Mouse (Mus musculus): ENCODE data around the gene Map6. TPM values are rescaled to one million over a fixed set of nuclear protein-coding genes. Genes with fewer than 3 reads are reported as not detected.

Gene Map6
- total RNA-seq, 2 experiments from 2014 or later = not detected

DNA sequence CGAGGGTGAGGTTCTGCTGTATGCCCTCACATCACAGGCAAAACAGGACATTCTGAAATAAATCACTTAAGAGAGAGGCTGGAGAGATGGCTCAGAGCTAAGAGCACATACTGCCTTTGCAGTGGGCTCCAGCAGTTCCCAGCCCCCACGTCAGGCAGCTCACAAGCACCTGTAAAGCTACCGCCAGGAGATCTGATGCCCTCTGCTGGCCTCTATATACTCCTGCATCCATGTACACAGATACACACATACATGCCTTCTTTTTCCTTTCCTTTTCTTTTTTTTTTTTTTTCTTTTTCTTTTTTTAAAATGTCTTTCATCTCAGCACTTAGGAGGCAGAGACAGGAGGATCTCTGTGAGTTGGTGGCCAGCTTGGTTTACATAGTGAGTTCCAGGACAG, 5.3 kb upstream of the Map6 start:
- ATAC-seq (replicated peaks; ENCODE audit: poor library complexity, severe bottlenecking) = no peak

DNA sequence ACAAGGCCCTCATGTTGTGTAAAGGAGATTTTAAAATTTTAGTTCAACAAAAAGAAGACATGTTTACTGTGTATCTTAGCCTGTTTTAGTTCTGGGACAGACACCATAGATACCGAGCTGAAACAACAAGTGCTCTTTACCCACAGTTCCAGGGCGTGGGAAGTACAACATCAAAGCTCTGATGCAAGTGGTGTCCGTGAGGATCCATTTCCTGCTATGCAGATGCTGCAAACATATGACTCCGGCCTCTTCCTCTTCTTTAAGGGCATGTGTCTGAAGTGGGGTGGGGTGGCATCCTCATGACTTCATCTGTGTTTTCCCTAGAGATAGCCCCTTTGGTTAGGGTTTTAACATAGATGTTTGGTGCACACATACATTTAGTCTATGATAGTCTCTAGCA, 3.7 kb upstream of the Map6 start:
- ATAC-seq (replicated peaks; ENCODE audit: poor library complexity, severe bottlenecking) = peak; percentile 63; the same call in 1 of the 2 replicates

DNA sequence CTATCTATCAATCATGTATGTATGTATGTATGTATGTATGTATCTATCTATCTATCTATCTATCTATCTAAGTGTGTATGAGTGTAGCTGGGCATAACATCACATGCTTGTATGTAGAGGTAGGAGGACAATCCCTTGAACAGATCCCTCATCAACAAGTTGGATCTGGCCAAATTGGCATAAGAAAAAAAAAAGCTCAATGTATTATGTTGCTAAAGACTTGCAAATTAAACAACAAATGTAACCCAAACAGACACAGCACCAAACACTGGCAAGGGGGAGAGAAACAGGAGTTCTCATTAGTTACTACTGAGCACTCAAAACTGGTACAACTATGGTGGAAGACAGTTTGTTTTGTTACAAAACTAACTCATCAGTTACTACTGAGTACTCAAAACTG, 2.6 kb upstream of the Map6 start:
- no peak for ATAC-seq (replicated peaks; ENCODE audit: poor library complexity, severe bottlenecking)

DNA sequence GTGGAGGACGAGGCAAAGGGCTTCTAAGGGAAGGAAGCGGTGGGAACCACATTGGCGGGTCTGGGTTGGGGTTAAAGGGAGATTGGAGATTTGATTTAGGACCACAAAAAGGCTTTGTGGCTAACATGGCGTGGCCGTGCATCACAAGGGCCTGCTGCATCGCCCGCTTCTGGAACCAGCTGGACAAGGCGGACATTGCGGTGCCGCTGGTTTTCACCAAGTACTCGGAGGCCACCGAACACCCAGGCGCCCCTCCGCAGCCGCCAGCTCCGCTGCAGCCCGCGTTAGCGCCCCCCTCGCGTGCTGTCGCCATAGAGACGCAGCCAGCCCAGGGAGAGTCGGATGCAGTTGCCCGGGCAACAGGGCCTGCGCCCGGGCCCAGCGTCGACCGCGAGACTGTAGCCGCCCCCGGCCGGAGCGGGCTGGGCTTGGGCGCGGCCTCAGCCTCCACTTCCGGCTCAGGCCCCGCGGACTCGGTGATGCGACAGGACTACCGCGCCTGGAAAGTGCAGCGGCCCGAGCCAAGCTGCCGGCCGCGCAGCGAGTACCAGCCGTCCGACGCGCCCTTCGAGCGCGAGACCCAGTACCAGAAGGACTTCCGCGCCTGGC, 754 bp downstream of the Map6 start:
- ATAC-seq (replicated peaks; ENCODE audit: poor library complexity, severe bottlenecking) = peak; percentile 57

DNA sequence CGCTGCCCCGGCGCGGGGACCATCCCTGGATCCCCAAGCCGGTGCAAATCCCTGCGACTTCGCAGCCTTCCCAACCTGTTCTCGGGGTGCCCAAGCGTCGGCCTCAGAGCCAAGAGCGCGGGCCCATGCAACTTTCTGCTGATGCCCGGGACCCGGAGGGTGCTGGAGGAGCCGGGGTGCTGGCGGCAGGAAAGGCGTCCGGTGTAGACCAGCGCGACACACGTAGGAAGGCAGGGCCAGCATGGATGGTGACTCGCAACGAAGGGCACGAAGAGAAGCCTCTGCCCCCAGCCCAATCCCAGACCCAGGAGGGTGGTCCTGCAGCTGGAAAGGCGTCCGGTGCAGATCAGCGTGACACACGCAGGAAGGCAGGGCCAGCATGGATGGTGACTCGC, 1.3 kb downstream of the Map6 start:
- no peak for ATAC-seq (replicated peaks; ENCODE audit: poor library complexity, severe bottlenecking)

DNA sequence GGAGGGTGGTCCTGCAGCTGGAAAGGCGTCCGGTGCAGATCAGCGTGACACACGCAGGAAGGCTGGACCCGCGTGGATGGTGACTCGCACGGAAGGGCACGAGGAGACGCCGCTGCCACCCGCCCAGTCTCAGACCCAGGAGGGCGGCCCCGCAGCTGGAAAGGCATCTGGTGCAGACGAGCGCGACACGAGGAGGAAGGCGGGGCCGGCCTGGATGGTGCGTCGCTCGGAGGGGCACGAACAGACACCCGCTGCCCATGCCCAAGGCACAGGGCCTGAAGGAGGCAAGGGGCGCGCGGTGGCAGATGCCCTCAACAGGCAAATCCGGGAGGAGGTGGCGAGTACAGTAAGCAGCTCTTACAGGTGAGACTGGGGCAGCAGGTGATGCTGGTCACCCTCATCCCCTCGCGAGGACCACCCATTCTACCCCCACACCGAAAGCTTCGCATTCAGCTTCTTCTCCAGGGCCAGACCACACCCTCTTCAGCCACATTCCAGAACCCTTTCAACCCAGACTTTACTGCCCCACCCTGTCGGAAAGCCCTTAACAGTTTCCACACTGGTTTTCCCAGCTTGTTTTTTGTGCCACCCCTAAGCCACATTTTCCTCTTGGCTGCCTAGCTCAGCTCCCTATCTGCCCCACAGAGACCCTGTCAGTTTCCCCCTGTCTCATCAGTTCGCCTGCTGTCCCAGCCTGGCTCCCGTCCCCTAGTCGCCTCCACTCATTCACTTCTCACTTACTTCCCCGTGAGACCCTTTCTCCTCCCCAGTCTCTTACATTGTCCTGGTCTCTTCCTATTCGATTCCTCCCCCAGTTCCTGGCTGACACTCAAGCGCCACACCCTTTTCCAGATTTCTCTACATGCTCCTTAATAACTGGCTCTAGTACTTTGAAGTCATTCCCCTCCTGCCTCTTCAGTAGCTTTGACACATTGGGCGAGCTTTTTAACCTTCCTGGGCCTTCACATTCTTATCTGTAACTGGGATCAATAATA, 2.0 kb downstream of the Map6 start:
- peak; percentile 51 for ATAC-seq (replicated peaks; ENCODE audit: poor library complexity, severe bottlenecking)

DNA sequence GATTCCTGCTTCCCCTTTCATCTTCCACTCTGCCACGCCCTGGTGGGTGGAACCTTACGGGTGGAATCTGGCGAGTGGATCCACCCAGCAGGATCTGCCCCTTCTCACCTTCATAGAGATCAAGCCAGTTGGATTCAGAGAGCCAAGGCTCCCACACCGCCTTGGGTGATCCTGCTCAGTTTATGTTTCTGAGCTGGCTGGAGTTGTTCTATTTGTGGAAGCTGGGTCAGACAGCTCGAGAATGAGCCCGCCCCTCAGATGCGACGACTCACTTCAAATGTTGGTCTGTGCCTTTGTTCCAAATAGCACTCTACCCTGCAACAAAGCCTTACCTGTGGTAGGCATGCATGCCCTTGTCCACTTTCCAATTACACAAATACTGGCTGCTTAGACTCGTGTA, 4.4 kb downstream of the Map6 start:
- ATAC-seq (replicated peaks; ENCODE audit: poor library complexity, severe bottlenecking) = no peak

DNA sequence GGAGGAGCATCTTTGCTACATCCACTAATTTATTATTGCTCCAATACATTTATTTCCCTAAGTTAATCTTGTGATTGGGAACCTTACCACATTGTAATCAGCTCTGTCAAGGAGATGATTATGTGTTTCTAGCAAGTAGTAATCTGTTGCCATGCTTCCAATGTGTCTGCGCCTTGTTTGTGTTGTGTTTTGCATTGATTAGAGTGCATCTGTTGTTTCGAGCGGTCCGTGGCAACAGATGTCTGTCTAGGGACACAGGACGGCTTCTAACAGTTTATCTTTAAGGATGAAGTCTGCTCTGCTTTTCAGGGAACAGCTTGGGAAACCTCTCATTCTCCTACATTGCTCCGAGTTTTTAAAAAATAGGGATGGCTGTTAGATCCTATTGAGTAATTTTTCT, 7.9 kb downstream of the Map6 start:
- no peak for ATAC-seq (replicated peaks; ENCODE audit: poor library complexity, severe bottlenecking)

DNA sequence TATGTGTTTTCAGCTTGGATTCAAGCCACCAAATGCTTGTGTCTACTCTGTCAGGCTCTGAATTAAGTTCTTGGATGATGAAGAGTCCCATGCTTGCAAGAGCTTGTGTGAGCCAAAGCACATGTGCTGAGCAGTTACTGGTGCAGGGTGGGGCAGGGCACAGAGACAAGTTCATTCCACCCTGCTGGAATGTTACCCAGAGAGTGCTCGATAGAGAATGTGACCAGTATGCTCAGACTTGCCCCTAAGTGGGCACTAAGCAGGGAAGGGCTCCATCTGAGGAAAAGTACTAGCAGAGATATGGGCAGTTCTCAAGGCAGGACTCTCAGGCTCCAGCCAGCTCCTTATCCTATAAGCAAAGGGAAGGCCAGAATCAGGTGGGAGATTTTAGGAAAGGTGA, 9.4 kb downstream of the Map6 start:
- ATAC-seq (replicated peaks; ENCODE audit: poor library complexity, severe bottlenecking) = no peak

DNA sequence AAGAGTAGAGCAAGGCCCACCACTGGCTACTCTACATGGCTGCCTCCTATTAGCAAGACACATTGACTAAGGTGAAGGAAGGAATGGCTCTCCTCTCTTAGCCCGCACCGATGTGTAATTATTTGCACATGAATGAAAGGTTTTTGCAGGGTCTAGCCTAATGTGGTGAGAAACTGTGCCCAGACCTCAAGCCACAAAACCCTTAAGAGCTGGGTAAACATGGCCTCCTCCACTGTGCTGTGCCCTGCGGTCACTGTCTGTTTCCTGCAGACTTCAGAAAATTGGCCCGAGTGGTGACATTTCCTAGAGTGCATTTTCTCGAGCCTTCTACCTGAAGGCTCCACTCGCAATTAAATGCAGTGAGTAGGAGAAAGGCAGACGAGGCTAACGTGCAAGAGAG, 11.1 kb downstream of the Map6 start:
- ATAC-seq (replicated peaks; ENCODE audit: poor library complexity, severe bottlenecking) = peak; percentile 22; the same call in 1 of the 2 replicates

DNA sequence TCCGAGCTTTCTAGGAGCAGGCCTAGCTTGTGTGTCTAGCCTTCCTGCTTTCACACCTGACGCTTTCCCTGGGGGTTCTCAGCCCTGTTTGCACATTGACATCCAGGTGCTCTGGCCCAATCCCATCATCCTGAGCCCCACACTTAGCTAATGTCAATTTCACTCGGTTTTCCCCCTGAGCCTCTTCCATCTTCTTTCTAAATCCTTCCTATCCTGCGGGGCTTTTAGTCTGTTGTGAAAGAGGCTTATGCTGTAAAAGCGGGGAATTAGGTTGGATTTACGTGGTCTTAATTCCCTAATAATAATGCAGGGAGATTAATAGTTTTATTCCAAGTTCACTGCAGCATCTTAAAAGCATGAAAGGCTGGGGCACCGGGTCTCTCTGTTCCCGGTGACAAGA, 12.3 kb downstream of the Map6 start:
- ATAC-seq (replicated peaks; ENCODE audit: poor library complexity, severe bottlenecking) = no peak

DNA sequence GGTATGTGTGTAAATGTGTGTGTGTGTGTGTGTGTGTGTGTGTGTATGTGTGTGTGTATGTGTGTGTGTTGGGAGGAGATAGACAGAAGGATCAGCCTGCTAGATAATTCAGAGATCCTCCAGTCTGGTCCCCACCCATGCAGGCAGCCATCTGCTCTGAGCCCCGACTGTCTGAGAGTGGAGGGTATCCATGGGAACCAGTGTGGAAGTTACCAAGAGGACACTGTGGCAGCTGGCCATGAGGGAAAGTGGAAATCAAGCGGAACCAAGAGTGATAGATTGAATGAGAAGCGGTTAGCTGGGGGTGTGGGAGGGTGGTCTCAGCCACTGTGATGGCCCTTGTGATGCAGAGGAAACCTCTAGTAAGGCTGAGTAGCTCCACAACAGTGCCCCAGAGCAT, 20.0 kb downstream of the Map6 start:
- ATAC-seq (replicated peaks; ENCODE audit: poor library complexity, severe bottlenecking) = no peak

DNA sequence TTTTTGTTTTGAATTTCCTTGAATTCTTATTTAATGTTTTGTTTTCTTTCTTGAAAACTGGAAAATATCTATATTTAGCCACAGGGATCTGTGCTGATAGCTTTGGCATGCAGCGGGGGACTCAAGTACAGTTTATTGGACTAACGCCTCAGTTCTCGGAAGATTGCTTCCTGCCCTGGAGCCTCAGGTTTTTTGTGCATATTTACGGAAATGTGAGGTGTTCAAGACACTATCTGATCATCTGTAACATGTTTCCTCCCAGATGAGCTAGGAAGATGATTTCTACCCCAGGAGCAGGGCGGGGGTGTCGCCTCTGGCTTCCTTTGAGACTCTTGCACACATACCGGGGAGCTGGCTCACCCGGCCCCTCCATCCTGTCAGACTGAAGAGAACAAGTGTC, 22.8 kb downstream of the Map6 start:
- no peak for ATAC-seq (replicated peaks; ENCODE audit: poor library complexity, severe bottlenecking)

DNA sequence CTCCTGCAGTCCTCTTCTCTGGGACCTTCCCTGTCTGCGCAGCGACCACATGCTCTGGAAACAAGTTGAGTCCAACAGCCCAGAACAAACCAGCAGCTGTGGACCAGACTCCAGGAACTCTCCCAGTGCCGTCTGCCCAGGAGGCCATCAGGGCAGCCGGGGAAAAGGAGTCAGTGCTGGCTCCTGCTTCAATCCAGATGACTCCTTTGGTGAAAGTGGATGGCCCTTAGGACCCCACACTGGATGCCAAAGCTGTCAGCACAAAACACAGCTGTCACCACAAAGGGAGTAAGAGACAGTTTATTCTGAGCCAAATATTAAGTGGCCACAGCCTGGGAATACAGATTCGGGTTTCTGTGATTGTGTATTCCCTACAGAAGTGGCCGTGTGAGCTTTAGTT, 23.7 kb downstream of the Map6 start:
- ATAC-seq (replicated peaks; ENCODE audit: poor library complexity, severe bottlenecking) = no peak

DNA sequence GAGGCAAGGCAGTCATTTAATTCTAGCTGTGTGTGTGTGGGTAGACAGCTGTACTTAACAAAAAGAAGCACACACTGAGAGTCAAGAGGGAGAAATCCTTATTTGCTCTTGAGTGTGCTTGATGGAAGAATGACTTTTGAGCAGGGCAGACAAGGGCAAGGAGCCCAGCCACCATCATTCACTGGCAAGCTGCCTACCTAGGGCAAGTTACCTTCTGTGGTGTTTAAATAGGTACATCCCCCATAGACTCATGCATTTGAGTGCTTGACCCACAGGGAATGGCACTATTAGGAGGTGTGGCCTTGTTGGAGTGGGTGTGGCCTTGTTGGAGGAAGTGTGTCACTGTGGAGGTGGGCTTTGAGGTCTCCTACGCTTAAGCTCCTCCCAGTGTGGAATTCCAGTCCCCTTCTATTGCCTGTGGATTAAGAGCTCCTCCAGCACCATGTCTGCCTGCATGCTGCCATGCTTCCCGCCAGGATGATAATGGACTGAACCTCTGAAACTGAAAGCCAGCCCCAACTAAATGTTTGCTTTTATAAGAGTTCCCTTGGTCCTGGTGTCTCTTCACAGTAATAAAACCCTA, 27.0 kb downstream of the Map6 start:
- no peak for ATAC-seq (replicated peaks; ENCODE audit: poor library complexity, severe bottlenecking)

DNA sequence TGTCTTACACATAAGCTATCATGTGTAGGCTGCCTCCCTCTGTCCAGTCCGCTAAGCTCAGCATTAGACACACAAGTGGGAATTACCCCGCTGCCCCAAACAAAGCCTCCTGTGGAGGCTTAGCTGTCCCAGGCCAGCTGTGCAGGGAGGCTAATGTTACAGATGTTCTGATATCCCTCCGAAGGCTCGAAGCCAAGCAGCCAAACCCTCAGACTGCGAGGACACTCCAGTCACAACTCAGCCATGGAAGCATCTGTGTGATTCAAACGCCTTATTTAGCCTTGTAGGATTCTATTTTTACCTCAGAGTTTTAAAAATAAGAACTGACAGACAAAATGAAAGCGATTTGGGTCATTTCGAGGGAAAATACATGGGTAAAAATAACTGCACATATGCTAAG, 27.9 kb downstream of the Map6 start:
- ATAC-seq (replicated peaks; ENCODE audit: poor library complexity, severe bottlenecking) = no peak

DNA sequence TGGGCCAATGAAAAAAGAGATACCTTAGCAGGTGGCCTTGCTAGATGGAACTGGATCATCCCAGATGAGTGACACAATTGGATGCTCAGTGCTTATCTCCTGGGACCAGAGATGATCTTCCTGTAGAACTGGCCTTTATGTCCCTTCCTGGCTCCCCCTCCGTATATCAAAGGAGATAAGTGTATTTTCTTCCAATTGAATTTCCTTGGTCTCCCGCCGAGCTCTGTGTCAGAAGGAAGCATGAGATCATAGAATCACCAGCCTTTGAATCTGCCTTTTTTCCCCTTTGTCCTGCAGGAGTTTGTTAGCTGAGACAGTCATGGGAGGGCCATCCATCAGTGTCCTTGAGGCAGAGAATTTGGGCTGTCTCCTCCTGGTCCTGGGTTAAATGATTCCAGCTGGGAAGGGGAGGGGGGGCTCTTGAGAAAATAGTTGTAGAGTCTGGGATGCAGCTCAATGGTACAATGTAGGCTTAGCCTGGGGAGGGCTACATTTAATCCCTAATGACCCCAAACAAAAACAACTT, 33.5 kb downstream of the Map6 start:
- no peak for ATAC-seq (replicated peaks; ENCODE audit: poor library complexity, severe bottlenecking)

DNA sequence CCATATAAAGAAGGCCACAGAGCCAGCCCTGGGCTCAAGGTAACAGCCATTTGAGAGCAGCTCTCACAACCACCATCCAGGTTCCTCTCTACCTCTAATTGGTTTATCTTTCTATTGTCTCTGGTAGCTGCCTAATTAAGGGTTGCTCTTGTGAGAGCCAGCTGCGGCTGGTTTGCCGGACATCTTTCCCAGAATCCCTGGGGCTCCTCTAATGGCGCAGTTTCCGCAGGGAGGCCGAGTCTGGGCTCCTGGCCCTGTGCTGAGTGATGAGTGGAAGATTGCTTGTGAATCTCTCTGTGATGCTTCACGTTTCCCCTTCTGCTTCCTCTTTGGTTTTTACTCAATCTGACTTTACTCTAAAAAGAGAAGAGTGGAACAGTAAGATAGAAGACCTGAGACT, 36.8 kb downstream of the Map6 start:
- peak; percentile 44; the same call in 1 of the 2 replicates for ATAC-seq (replicated peaks; ENCODE audit: poor library complexity, severe bottlenecking)

DNA sequence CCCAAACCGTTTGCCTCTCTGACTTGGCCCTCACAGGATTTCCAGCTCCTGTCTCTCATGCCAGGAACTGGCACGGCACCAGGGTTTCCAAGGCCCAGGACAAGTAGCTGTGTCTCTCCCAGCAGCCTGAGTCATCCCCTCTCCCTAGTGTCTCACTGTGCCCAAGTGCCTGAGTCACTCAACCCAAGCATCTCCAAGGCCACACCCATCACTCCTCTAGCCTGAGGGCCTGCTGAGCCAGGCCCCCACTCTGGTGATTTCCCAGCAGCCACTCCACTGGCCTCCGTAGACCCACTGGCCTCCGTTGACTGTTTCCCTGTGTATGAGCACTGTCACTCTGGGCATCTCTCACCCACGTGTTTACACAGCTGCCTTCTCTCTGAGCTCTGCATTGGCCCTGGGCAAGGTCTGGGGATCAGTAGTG, 37.7 kb downstream of the Map6 start:
- ATAC-seq (replicated peaks; ENCODE audit: poor library complexity, severe bottlenecking) = no peak; the same call in 1 of the 2 replicates

DNA sequence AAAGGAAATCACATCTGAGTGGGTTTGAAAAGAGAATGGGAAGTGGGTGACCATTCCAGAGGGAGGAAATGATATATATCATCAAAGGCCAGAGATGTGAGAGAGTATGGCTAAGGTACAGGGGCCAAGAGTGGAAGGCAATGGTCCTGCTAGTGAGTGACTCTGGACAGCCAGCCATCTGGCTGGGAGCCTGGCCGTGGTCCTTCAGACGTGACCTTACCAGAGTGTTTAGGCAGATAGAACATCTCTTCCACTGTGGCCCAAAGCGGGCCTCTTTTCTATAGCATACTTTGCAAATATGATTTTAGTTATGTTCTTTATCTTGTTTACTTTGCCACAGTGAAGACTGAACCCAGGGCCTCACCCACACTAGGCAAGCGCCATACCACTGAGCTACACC, 38.4 kb downstream of the Map6 start:
- ATAC-seq (replicated peaks; ENCODE audit: poor library complexity, severe bottlenecking) = no peak

DNA sequence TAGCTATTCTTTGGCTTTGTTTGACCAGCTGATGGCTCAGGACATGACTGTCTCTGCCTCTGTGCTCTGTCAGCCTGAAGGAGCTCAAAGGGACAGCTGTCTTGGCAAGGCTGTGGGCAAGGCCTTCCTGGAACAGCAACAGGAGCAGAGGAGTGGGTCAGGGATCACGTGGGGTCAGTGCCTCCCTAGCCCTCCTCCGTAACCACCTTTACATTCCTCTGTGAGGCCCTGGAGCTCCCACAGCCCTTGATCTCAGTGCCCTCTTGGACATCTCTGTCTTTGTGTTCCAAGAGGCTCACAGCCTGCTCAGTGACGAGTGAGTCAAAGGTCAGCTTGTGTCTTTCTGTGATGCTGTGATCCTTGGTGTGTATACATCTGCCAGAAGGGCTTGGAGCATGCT, 39.4 kb downstream of the Map6 start:
- ATAC-seq (replicated peaks; ENCODE audit: poor library complexity, severe bottlenecking) = no peak

Measured in granulocyte monocyte progenitor cell, adult 5-6 weeks (primary cell).